Mouse (Mus musculus) lung, adult 2 months (tissue): ENCODE data around the gene Zmym2. TPM values are rescaled to one million over a fixed set of nuclear protein-coding genes. Genes with fewer than 3 reads are reported as not detected.
"Not testable (repeated sequence)": the region's sequence is repeated elsewhere in the genome, so short reads cannot be mapped to it uniquely, and the experiment has no call there.

Experiments used
- DNase-seq: peaks from one replicate; pipeline ENCODE4 v3.0.0; 2022
- H3K4me1 ChIP-seq: fragments of 200-500 bp; 2 replicates; pipeline ENCODE4 v1.6.1; 2011; ENCODE audit warnings: low read length; ENCODE audit not compliant: control insufficient read depth, insufficient read depth
- H3K4me3 ChIP-seq: fragments of 200-500 bp; replicated peaks from 2 replicates; pipeline ENCODE3; 2011; ENCODE audit warnings: low read depth, mild to moderate bottlenecking, control low read depth, low read length; ENCODE audit errors: extremely low read depth
- CTCF ChIP-seq: fragments of 200-500 bp; IDR thresholded peaks from 2 replicates; pipeline ENCODE4 v1.5.1; 2011; ENCODE audit warnings: mild to moderate bottlenecking, low read length, control low read depth; ENCODE audit not compliant: insufficient read depth
- POLR2A ChIP-seq: fragments of 200-500 bp; IDR thresholded peaks from 2 replicates; pipeline ENCODE4 v1.6.1; 2011; ENCODE audit warnings: low read depth, mild to moderate bottlenecking, control low read depth, low read length, borderline replicate concordance; ENCODE audit errors: extremely low read depth
- WGBS: fragments of 180-500 bp; shearing (Covaris S2); methylation state at CpG from one replicate; pipeline ENCODE4 v1.1.7; 2018; 5-methylcytosine and 5-hydroxymethylcytosine counted together
- polyA plus RNA-seq: library from polyadenylated mRNA; depleted of rRNA; stranded (reverse); fragments of >200 nt; gene quantifications from 2 replicates; pipeline ENCODE4 v1.2.3, GENCODE M21; 2012

Zmym2 gene
- polyA plus RNA-seq, 1 experiment = 11.0 TPM

GRCm38 (mm10) chr14:56883431-56883830 is 3.0 kb upstream of the Zmym2 start:
- no peak for DNase-seq
- Histone ChIP-seq H3K4me3 (no peak overlapping the region), H3K4me1 (peaks cover 2% of the 10 kb centered on the region)
- TF ChIP-seq CTCF (no peak), POLR2A (no peak)
- 100% methylated on average over 1 of the region's 1 CpGs for WGBS

GRCm38 (mm10) chr14:56885308-56885771 is 1.1 kb upstream of the Zmym2 start:
- Histone ChIP-seq H3K4me3 (peak overlapping the region; percentile 73), H3K4me1 (peaks cover 5% of the 10 kb centered on the region)
- peak; percentile 82 for DNase-seq
- WGBS = 1% methylated on average over 36 of the region's 36 CpGs
- TF ChIP-seq POLR2A (no peak), CTCF (peak; percentile 33)

GRCm38 (mm10) chr14:56885986-56886593 is 363 bp upstream of the Zmym2 start:
- peak overlapping the region; percentile 56 for H3K4me3 ChIP-seq
- DNase-seq = peak; percentile 88
- peak; percentile 43; the same call in 1 of the 2 replicates for TF ChIP-seq POLR2A
- WGBS = under 1% methylated on average over 44 of the region's 69 CpGs
- not testable (repeated sequence) for H3K4me1 ChIP-seq

- H3K4me3 ChIP-seq = peak overlapping the region; percentile 95
- TF ChIP-seq POLR2A = 0 out of 2 replicates have a peak, but pooled peaks have one; percentile 4
- TF ChIP-seq CTCF = 0 out of 2 replicates have a peak, but pooled peaks have one; percentile 4
- peaks cover 6% of the 10 kb centered on the region for H3K4me1 ChIP-seq
- WGBS = 0% methylated on average over 3 of the region's 3 CpGs
- DNase-seq = no peak
Measured at GRCm38 (mm10) chr14:56887514-56887880, 1.0 kb downstream of the Zmym2 start.

- DNase-seq = peak; percentile 52
- H3K4me3 ChIP-seq = peak overlapping the region; percentile 95
- TF ChIP-seq POLR2A (no peak), CTCF (peak; percentile 75)
- WGBS = under 1% methylated on average over 9 of the region's 9 CpGs
- peaks cover 6% of the 10 kb centered on the region for H3K4me1 ChIP-seq
Measured at GRCm38 (mm10) chr14:56887887-56888286, 1.4 kb downstream of the Zmym2 start.

- no peak for TF ChIP-seq CTCF
- TF ChIP-seq POLR2A = no peak
- no peak overlapping the region for H3K4me3 ChIP-seq
- DNase-seq = no peak
- WGBS = 72% methylated on average over 2 of the region's 2 CpGs
- peaks cover 6% of the 10 kb centered on the region for H3K4me1 ChIP-seq
Measured at GRCm38 (mm10) chr14:56888416-56888815, 2.0 kb downstream of the Zmym2 start.

- 78% methylated on average over 2 of the region's 2 CpGs for WGBS
- peaks cover 8% of the 10 kb centered on the region for H3K4me1 ChIP-seq
Measured at GRCm38 (mm10) chr14:56894417-56894816, 8.0 kb downstream of the Zmym2 start.

GRCm38 (mm10) chr14:56896521-56896920 is 10.1 kb downstream of the Zmym2 start:
- TF ChIP-seq CTCF (no peak), POLR2A (no peak)
- DNase-seq = no peak
- H3K4me1 ChIP-seq = peaks cover 5% of the 10 kb centered on the region
- H3K4me3 ChIP-seq = no peak overlapping the region
- 100% methylated on average over 1 of the region's 1 CpGs for WGBS

More at GRCm38 (mm10) chr14:56894417-56894816, 8.0 kb downstream of the Zmym2 start:
- no peak for DNase-seq
- H3K4me3 ChIP-seq = no peak overlapping the region
- TF ChIP-seq CTCF (no peak), POLR2A (no peak)

- 78% methylated on average over 2 of the region's 2 CpGs for WGBS
- H3K4me1 ChIP-seq = peaks cover 7% of the 10 kb centered on the region
- DNase-seq = no peak
- no peak for TF ChIP-seq POLR2A
- no peak for TF ChIP-seq CTCF
- no peak overlapping the region for H3K4me3 ChIP-seq
Measured at GRCm38 (mm10) chr14:56897475-56897874, 11.0 kb downstream of the Zmym2 start.

GRCm38 (mm10) chr14:56899656-56900055 is 13.2 kb downstream of the Zmym2 start:
- Histone ChIP-seq H3K4me1 (peaks cover 5% of the 10 kb centered on the region), H3K4me3 (no peak overlapping the region)
- DNase-seq = no peak
- TF ChIP-seq POLR2A (no peak), CTCF (no peak)
